Mouse (Mus musculus): ENCODE results near the gene Fxn.

Fxn gene

DNA sequence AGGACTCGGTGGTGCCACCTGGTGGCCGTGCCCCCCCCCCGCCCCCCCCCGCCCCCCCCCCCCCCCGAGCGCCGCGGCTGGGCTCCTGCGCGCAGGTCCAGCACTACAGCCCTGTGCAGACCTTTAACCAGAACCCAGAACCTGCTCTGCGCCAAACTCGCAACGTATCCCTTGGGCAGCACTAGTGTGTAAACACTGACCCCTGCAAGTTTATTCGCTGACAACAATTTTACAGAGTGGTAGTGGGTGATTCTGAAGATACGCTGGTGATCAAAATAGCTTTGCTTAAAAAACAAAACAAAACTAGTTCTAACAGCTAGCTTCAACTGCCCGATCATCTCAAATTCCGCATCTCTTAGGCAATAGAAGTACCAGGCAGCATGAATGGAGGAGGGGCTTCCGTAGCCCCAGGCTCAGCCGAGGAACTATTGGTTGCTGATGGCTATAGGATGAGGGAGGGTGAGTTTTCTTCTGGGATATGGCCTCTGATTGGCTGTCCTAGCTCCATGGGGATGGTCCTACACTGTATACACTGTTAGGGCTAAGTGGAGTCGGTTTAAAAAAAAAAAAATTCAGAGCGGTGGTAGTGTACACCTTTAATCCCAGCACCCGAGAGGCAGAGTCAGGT lies at the start of gene Fxn:
Fxn (minus strand) TSS at position 5 of the 628 bp plus-strand sequence.
- no peak for DNase-seq

DNA sequence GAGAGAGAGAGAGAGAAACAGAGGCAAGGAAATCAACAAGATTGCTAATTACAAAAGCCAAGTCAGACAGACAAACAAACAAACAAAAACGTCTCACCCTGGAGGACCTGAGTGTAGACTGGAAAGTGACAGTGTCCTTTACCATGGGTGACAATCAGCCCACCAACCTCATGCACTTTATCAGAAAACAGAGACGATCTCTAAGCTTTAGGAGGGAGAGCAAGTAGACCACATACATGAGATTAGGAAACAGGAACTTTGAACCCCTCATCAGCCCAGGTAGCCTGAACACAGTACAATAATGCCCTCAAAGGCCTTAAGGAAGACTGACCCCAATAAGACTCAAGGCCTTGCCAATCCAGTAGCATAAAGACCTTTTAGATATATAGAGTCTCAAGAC lies 47.5 kb upstream of the Fxn start:
- DNase-seq = no peak

DNA sequence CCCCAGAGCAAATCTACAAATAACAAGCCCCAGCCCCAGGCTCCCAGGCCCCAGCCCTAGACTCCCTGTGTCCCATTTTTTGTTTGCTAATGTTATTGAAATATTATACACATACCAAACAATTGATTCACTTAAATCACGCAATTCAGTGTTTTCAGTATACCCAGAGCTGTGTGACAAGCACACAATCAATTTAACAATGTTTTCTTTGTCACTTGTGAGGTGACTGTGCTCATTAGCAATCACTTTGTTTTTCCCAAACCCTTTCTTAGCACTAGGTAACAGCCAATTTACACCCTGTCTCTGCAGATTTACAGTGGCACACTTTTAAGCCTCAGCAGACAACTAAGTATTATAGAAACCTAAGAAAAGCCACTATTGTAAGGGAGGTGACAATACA lies 46.6 kb upstream of the Fxn start:
- no peak for DNase-seq

DNA sequence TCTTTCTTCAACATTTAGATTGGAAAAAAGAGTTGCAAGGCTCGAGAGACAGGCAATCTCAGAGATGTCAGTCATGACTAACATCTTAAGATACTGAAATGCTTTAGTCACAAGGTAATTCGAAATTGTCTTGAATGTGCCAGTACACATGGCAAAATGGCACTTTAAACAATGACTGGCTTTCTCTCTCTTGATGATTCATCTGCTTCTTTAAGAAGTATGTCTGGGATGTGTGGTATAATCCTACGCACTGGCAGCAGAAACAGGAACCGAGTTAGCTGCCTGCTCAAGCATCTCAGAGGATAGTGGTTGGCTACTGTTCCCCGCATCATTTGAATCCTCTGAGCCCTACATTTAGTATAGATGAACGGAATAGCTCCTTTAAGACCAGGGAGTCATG lies 45.3 kb upstream of the Fxn start:
- DNase-seq = no peak

DNA sequence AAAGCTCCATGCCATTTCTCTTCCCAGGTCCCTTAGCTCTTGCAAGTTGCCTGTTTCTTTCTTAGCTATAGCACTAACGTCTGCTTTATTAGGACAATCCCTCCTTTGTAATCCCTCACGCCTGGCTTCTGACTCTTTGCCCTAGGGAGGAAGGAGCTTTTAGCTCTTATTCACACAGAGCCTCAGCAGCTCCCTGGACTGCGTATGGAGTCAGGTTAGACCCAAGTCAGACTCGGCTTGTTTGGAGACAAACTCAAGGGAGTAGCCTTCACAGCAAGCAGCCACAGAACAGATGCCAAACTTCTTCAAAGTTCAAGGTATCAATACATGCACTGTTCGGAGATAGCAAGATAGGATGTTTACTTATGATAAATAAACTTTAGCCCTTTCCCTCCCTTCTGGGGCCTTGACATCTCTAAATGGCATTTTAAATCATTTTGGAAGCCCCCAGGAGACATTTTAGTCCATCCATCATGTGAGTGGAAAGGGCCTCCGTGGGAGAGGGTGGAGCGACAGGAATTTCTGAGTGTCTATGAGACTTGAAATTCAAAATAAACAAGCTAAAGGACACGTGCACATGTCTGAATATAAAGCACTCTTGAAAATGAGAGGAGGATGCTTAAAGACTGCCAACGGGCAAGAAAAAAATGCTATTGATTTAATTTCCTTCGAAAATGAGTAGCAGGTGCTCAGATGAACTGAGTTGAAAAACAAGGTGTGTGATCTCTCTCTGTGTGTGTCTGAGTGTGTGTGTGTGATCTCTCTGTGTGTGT lies 43.6 kb upstream of the Fxn start:
- DNase-seq = no peak

DNA sequence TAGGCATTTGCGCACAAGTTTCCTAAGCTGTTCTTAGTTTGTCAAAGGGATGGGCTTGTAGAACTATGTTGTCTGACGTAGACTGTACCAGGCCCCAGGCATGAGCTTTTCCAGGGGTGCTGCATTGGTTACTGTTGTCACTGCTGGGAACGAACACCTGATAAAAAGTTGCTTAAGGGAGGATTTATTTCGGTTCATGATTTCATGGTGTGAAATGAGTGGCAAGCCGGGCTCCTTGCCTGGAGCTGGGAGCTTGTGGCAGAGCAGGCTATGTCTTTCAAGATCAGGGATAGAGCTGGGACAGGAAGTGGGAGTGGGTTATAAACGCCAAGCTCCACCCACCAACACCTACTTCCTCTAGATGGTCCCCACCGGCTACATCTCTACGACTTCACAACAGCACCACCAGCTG lies 41.5 kb upstream of the Fxn start:
- no peak for DNase-seq

DNA sequence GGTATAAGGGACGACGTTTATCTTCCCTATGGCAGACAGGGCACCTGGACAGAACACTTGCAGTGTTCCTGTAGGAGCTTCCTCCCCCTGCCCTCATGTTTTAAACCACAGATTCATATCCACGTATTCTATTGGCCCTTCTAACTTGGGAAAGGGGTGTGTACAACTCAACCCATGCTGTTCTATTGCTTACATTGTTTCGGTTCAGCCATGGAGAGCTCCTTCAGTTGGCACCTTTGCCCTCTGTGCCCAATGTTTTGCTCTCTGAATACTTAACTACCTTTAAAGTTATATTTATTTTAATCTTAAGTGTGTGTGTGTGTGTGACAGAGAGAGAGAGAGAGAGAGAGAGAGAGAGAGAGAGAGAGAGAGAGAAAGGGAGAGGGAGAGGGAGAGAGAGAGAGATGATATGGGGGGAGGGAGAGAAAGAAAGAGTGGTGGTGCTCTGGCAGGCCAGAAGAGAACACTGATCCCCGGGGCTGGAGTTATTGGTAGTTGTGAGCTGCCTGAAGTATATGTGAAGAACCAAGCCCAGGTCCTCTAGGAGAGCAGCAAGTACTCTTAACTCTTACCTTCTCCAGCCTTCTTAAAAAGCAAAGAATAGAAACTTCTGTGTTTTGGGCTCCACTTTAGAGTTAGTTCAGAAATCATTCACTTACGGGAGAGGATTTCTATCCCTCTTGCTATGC lies 41.0 kb upstream of the Fxn start:
- DNase-seq = no peak

DNA sequence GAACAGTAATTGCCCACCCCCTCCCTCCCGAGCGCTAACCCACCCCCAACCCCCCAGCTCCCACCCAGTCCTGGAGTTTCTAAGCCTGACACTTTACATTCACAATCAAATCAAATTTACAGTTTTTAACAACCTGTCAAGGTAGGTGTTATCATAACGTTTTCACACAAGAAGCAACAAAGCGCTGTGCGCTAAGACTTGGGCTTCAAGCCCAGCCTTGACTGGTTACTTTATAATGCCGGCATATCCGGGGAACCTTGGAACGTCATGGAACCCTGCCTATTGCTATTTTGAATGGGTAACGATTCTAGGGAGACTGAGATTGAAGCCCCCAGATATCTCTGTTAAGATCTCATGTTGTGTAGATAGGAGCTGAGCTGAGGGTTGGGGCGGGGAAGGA lies 37.8 kb upstream of the Fxn start:
- no peak for DNase-seq

DNA sequence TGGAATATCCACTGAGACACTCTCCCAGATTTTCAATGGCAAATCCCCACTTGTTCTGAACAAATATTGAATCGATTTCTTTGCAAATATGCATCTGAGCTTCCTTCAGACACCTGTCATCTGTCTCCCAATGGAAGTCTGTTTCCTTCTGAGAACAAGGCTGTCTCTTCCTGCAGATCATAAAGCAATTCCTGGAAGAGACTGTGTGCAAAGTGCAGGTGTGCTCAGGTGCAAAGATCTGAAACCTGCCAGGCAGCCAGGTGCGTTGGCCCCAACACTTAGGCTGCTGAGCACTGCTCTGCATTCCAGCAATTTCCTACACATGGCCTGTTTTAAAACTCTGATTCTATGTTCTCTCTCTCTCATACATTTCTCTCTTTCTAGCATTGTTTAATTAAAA lies 37.3 kb upstream of the Fxn start:
- DNase-seq = no peak

DNA sequence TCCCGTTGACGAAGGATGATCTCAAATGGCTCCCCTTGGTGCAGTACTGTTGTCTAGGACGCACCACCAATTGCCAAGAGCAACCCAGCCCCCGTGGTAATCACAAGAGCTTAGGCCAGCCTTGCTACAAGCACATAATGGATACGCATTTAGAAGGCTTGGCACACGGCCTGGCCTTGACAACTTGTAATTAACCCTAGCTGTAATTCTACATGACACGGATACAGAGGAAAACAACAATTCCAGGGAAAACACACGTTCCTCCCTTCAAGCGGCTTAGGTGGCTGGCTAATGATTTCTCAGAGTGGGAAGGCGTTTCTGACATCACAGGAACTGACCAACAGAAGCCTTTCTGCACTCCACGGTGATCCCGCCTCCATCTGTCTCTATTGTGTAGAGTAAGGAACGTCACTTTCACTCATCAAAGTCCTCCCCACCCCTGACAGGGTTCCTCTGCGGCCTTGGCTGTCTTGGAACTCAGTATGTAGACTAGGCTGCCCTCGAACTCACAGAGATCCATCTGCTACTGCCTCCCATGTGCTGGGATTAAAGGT lies 36.7 kb upstream of the Fxn start:
- DNase-seq = peak; percentile 21

DNA sequence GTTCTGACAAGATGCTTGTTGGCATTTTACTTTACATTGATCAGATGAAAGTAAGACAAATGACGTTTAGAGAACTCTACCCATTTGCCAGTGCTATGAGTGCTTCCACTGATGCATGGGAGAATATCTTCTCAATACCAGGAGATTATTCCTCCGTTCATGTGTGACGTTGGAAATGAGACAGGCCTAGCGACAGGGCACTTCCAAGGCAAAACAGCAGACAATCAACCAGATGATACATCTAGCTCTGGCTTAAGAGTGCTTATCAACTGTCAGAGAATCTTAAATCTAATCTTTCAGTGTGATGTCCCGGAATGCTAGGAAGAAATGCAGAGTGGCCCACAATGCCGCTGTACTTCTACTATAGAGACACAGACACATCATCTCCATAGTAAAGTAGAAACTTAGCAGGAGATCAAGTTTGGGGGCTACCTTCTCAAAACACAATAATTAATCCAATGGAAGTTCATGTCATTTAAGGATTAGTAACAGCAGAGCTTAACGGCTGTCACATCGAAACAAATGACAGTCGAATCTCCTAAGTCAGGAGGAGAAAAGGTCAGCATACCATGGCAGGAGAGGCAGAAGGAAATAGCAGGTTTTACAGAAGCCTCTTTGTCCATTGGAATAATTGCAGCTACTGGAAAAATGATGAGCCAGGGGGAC lies 35.8 kb upstream of the Fxn start:
- DNase-seq = no peak

DNA sequence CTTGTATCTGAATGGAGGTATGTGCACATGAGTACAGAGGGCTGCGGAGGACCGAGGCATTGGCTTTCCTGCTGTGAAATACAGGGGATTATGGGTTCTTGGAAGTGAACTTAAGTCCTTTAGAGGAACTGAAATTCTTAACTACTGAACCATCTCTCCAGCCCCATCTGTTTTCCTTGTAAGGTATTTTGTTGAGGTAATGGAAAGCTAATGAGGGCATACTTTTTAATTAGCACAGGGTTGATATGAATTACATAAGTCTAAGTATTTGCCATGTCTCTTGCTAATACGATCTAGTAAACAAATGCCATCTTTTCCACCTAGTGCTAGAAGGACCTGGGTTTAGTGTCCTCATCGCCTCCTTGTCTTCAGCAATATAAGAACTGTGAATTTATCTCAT lies 34.8 kb upstream of the Fxn start:
- no peak for DNase-seq

DNA sequence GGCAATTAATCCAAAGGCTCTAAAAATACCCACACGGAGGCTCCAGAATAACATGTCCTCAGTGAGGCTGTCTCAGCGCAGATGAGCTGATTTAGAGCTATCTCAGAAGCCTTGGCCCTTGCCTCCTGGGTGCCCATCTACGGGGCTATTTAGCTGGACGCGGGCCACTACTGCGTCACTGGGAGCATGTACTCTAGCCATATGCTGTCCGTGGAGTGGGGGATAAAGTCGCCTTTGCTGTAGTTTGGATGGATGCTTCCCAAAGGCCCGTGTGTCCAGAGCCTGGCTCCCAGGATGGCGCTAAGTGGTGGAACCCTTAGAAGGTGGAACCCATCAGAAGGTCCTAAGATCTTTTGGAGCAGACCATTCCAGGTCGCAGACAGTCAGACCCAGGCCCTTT lies 34.3 kb upstream of the Fxn start:
- DNase-seq = no peak

DNA sequence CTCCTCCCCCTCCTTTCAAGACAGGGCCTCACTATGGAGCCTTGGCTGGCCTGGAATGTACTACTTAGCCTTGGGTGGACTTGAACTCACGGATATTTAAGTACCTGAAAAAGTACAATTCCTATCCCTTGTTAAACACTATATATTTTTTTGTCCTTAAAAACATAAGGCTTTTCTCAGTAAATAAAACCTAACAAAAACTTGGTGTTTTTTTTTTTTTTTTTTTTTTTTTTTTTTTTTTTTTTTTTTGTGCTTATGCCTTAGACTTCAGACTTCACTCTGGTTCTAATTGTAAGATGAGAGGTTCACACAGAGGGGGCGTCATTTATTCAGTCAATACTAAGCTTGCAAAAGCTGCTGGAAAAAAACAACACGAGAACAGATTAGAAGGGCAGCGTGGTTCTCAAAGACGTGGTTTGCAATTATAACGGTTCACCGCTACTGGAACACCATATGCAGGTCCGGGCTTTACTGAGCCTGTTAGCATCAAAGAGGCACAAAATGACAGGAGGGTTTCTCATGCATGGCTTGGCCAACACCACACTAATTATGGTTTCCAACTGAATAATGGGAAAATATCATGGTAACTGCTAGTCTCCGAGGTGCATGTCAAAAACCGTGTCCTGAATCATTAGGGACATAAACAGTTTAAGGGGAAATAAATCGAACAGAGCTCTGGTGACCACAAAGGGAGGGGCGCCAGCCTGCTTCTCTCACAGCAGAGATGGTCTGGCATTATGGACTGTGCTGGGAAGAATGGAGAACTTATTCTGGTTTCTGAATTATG lies 32.3 kb upstream of the Fxn start:
- no peak for DNase-seq

DNA sequence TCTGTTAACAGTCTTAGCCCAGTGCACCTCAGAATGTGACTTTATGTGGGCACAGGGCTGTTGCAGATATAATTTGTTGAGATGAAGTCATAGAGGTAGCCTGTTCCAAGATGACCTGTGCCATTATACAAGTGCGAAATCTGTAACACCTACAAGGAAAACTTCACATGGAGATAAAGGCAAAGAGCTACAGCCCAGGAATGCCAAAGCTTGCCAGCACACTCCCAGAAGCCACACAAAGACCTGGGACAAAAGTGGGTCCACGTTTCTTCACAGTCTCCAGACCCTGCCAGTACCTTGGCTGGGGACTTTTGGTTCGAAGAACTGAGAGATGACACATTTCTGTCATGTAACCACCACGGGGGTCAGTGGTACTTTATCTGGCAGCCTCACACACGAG lies 31.6 kb upstream of the Fxn start:
- no peak for DNase-seq

DNA sequence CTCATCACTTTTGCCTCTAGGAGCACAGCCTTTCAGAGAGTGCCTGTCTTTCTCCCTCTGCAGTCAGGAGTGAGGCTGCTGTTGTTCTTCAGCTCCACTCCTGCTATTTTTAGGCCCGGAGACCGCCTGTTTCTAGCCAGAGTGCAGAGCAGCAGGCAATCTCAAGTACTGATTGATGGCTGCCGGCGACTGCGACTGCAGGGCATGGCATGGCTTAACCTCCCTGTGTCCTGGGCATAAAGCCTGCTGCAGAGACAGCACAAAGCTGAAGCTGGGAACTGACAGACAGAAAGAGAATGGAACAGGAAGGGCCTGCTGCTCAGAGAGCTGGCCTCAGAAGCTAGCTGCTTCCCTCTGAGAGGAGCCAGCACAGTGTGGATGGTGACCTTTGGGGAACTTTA lies 27.9 kb upstream of the Fxn start:
- peak; percentile 19 for DNase-seq

DNA sequence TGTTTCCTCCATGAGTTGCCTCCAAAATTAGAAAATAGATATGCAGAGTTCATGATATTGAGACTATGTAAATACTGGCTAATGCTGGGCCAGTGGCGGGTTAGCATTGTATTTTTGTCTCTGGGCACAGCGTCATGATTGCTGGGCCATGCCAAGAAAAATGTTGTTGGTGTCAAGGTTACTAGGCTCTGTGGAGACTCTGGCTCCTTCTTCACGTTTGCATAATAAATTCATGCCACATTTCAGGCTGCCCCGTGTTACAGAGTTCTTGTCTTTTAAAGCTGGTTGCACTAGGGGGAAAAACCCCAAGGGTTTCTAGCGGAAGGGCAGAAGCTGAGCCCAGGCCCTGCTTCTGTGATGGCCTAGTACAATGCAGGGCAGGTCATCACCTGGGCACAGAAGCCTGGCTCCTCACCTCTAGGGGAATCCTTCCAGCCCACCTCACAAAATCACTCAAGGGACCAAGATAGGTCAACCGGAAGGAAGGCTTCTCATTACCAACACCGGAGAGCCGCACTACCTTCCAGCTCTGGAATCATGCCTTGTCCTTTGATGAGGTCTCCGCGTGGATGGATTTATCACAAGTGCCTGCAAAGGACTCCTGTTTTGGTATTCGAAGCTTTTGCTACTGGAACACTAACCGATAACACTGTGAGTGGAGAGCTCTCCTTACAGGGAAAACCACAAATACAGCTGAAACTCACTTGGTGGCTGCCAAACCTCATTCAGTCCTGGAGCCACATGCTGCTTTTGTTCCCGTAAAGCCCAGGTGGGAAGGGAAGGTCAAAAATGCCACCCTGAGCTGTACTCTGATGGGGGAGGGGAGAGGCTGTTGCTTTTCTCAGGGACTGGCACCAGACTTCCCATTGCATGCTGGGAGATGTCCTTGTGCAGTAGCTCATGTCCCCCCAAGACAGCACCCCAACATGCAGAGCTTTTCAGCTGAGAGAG lies 27.1 kb upstream of the Fxn start:
- DNase-seq = peak; percentile 10

DNA sequence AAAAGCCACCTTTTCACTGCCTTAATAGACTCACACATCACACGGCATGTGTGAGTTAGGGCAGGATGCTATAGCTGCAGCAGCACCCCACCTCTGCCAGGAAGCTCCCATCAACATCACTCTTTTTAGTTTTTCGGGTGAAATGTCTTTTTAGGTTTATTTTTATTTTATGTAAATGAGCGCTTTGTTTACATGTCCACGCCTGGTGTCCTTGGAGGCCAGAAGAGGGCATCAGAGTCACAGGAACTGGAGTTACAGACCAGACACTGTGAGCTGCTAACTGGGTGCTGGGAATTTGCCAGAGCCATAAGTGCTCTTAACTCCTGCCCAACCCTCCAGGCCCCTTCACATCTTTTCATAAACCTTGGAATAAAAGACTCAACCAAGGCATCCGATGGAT lies 25.9 kb upstream of the Fxn start:
- no peak for DNase-seq

DNA sequence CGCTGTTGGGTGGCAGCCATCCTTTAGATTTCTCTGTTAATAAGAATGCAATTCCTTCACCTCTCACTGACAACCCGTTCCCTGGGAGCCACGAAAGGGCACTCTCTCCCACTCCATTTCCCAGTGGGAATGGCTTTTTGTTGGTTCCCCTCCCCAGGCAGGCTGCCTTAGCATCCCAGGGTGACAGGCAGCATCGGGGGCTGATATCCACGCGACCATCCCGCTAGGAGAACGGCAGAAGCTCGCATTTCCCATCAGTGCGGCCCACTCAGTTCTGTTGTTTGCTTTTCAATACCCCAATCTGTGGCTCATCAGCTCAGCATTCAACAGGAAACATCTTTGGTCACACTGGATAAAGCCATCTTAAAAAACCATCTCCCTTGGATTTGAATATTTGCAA lies 21.8 kb upstream of the Fxn start:
- DNase-seq = no peak

DNA sequence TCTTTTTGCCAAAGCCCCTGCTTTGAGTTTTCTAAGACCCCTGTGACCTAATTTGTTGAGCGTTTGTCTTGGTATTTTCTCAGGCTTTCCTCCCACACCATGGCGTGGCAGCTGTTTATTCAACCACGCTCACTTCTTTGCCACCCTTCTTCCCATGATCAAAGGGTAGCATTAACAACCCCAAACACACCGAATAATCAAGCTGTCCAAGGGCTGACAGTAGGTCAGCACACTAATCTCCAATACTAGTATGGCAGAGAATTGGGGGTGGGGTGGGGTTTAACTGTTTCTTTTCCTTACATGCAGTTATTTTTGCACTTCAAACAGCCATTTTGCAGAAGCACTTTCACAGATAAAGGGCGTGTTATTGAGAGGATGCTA lies 21.4 kb upstream of the Fxn start:
- DNase-seq = no peak

DNA sequence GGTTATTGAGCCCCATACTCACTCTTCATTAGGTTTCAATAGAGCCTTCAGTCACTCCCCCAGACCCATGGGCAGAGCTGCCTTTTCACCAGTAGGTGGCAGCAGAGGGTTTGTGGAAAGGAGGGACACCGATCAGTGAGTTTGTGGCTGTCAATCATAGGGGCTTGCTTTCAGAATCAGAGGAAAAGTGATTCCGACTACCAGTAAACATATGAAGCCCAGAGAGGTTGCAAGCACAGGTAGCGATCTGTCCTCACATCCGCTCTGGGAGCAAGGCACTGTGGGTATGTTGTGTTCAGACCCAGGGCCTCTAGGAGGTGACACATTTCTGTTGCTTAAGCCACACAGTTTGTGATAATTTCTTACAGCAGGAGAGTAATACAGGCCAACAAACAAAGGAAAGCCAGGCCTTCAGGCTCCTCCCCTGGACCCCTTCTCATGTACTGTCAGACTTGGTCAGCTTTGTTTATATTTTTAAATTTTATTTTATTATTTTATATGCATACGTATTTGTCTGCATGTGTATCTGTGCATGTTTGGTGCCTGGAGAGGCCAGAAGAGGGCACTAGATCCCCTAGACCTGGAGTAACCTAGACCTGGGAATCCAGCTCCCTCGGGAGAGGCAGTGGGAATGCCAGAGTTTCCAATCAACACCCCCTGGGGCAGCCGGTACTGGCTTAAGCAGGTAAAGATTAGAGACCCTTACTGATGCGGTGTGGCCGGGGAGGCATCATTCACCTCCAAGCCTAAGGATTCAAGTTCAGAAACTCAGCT lies 20.8 kb upstream of the Fxn start:
- peak; percentile 34 for DNase-seq

Measured in kidney, adult 11 months (tissue).